Mouse (Mus musculus) limb, embryonic 13.5 days (tissue): ENCODE data around the gene Chrm4. TPM values are rescaled to one million over a fixed set of nuclear protein-coding genes. Genes with fewer than 3 reads are reported as not detected.

Experiments
- ATAC-seq: fragments of 200-750 bp; cut with Nextera tagmentation; 2 replicates; pipeline ENCODE4 v1.8.0; 2017; ENCODE audit warnings: low read depth, moderate number of reproducible peaks, moderate TSS enrichment; ENCODE audit not compliant: low FRiP score
- H3K27ac ChIP-seq: fragments of 300-500 bp; sonication (generic); 2 replicates; pipeline ENCODE4 v1.5.1; 2015; ENCODE audit warnings: inconsistent platforms, mild to moderate bottlenecking, moderate library complexity
- H3K27me3 ChIP-seq: fragments of 300-500 bp; sonication (generic); 2 replicates; pipeline ENCODE4 v1.6.1; 2015; ENCODE audit warnings: mild to moderate bottlenecking, inconsistent platforms
- H3K36me3 ChIP-seq: fragments of 300-500 bp; sonication (generic); 2 replicates; pipeline ENCODE4 v1.6.1; 2015; ENCODE audit warnings: inconsistent platforms, mild to moderate bottlenecking, moderate library complexity
- H3K4me1 ChIP-seq: fragments of 300-500 bp; sonication (generic); 2 replicates; pipeline ENCODE4 v1.6.1; 2015; ENCODE audit warnings: inconsistent platforms
- H3K4me2 ChIP-seq: fragments of 300-500 bp; sonication (generic); replicated peaks from 2 replicates; pipeline ENCODE4 v1.6.1; 2015; ENCODE audit warnings: inconsistent platforms, mild to moderate bottlenecking, moderate library complexity
- H3K4me3 ChIP-seq: fragments of 300-500 bp; sonication (generic); 2 replicates; pipeline ENCODE4 v1.5.1; 2015; ENCODE audit warnings: moderate library complexity, mild to moderate bottlenecking, inconsistent platforms
- H3K9ac ChIP-seq: fragments of 300-500 bp; sonication (generic); 2 replicates; pipeline ENCODE4 v1.6.1; 2015; ENCODE audit warnings: mild to moderate bottlenecking, inconsistent platforms
- H3K9me3 ChIP-seq: fragments of 300-500 bp; sonication (generic); 2 replicates; pipeline ENCODE4 v1.6.1; 2016; ENCODE audit warnings: inconsistent platforms
- WGBS: fragments of 180-500 bp; shearing (Covaris S2); methylation state at CpG from one replicate; pipeline ENCODE4 v1.1.7; 2015; 5-methylcytosine and 5-hydroxymethylcytosine counted together
- polyA plus RNA-seq: library from polyadenylated mRNA; unstranded; fragments of >200 nt; fragmentation: Nextera tagmentation; extraction: Ambion mirVana; gene quantifications from 2 replicates; pipeline ENCODE4 v1.2.1, GENCODE M21; 2015

The Chrm4 gene
- polyA plus RNA-seq, 1 experiment from 2014 or later = 0.78 TPM

DNA sequence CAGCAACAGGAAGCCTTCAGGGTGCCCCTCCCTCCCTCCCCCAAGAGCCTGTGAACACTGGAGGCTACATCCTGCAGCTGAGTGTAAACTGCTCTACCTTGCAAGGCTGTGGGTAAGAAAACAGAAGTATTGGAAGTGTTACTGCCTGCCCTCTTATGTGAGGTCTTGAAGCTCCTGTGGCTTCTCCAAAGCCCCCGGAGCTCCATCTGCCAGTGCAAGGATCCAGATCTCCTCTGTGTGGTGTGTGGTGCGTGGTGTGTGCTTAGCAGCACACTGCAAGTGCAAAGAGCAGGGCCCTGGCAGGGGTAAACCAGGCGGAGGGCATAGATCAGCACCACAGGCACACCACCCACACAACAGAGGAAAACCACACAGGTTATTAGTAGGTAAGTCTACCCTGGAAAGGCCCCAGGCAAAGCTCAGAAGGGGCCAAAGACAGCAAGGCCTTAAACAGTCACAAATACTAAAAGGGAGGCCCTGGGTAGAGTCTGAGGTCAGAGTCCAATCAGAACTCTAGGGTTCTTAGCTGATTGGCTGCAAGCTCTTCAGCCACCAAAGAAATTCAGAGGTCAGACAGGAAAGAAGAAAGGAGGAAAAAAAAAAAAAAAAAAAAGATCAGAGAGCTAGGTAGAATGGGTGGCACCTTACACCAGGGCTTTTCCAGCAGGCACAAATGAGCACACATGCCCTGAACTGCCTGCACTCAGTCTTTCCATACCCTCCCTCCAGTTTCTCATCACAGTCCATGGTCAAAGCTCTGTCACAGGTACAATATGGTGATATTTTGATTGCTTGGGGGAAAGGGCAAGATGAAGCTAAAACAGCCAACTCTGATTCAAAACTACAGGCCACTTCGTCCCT lies 35.1 kb downstream of the Chrm4 start:
- 51% methylated on average over 4 of the region's 4 CpGs for WGBS
- Histone ChIP-seq H3K27ac (no peak overlapping the region), H3K9me3 (no peaks in the 10 kb centered on the region), H3K4me1 (peaks cover 48% of the 10 kb centered on the region), H3K36me3 (0 out of 2 replicates have a peak, but pooled peaks cover 6% of the 10 kb centered on the region), H3K4me2 (peak overlapping the region; percentile 87), H3K27me3 (no peaks in the 10 kb centered on the region), H3K9ac (peak overlapping the region; percentile 93), H3K4me3 (peak overlapping the region; percentile 91)
- no peak for ATAC-seq

GRCm38 (mm10) chr2:91962864-91963401 lies 35.9 kb downstream of the Chrm4 start:
- Histone ChIP-seq H3K4me1 (peaks cover 42% of the 10 kb centered on the region), H3K36me3 (0 out of 2 replicates have a peak, but pooled peaks cover 6% of the 10 kb centered on the region), H3K27ac (peak overlapping the region; percentile 74), H3K27me3 (no peaks in the 10 kb centered on the region), H3K4me3 (peak overlapping the region; percentile 91), H3K9ac (peak overlapping the region; percentile 93), H3K4me2 (peak overlapping the region; percentile 87), H3K9me3 (no peaks in the 10 kb centered on the region)
- WGBS = 0% methylated on average over 39 of the region's 39 CpGs
- ATAC-seq = peak; percentile 8; the same call in 1 of the 2 replicates

GRCm38 (mm10) chr2:91963443-91963932 lies 36.4 kb downstream of the Chrm4 start:
- peaks cover 43% of the 10 kb centered on the region for H3K4me1 ChIP-seq
- H3K36me3 ChIP-seq = 0 out of 2 replicates have a peak, but pooled peaks cover 6% of the 10 kb centered on the region
- H3K9ac ChIP-seq = peak overlapping the region; percentile 93

DNA sequence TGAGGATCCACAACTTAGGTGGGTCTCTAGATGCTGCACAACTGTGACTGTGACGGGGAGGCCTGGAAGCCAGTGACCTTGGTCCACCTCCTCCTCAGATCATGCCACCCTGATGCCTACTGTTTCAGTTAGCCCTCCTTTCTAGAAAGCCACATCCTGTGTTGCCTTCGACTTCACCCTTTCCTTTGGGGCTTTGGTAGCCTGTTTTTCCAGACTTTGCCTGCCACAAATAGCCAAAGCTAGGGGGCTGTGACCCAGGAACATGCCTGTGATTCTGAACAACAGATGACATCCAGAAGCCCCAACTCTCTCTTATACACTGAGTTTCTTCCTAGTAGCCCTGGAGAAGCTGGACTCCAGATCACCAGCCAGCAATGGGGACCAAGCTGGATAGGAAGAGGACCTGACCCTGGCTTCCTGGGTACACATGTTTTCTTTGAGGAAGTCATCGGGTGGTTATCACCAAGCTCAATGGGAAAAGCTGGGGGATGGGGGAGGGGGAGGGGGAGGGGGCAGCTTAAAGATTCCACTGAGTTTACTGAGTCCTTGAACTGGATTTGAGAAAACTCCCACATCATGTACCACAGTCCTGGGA lies 37.7 kb downstream of the Chrm4 start:
- ATAC-seq = no peak
- Histone ChIP-seq H3K27me3 (no peaks in the 10 kb centered on the region), H3K4me3 (peak overlapping the region; percentile 91), H3K9me3 (no peaks in the 10 kb centered on the region), H3K27ac (peak overlapping the region; percentile 58; the same call in 1 of the 2 replicates), H3K4me1 (peaks cover 37% of the 10 kb centered on the region), H3K9ac (no peak overlapping the region), H3K4me2 (peak overlapping the region; percentile 87), H3K36me3 (0 out of 2 replicates have a peak, but pooled peaks cover 6% of the 10 kb centered on the region)
- 57% methylated on average over 3 of the region's 3 CpGs for WGBS

More at GRCm38 (mm10) chr2:91963443-91963932, 36.4 kb downstream of the Chrm4 start:
- H3K4me3 ChIP-seq = peak overlapping the region; percentile 91
- H3K27ac ChIP-seq = peak overlapping the region; percentile 74
- H3K4me2 ChIP-seq = peak overlapping the region; percentile 87
- WGBS = 0% methylated on average over 56 of the region's 57 CpGs
- no peaks in the 10 kb centered on the region for H3K27me3 ChIP-seq
- peak; percentile 92 for ATAC-seq
- no peaks in the 10 kb centered on the region for H3K9me3 ChIP-seq

DNA sequence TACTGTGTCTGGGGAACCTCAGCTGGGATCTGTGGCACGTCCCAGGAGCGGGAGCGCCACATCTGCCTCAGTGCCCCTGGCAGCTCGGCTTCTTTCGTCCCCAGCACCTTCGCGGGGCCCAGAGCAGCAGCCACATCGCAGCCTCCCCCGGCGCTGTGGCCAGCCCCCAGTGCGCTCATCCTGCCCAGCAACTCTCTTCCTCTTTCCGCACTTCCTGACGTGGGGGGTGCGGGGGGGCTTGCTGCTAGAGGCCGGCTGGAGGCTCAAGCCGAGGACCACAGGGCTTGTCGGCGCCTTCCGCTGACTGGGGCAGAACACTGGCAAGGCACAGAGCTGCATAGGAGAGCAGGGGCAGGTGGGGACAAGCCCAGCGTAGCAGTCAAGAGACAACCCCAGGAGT lies 38.4 kb downstream of the Chrm4 start:
- peaks cover 34% of the 10 kb centered on the region for H3K4me1 ChIP-seq
- H3K36me3 ChIP-seq = 0 out of 2 replicates have a peak, but pooled peaks cover under 1% of the 10 kb centered on the region
- WGBS = 15% methylated on average over 20 of the region's 20 CpGs

GRCm38 (mm10) chr2:91966367-91966766 lies 39.3 kb downstream of the Chrm4 start:
- 83% methylated on average over 5 of the region's 5 CpGs for WGBS
- H3K9ac ChIP-seq = no peak overlapping the region
- no peak overlapping the region; the same call in 1 of the 2 replicates for H3K27ac ChIP-seq
- peaks cover 32% of the 10 kb centered on the region for H3K4me1 ChIP-seq
- no peaks in the 10 kb centered on the region for H3K9me3 ChIP-seq
- no peak for ATAC-seq
- no peak overlapping the region for H3K4me3 ChIP-seq
- no peaks in the 10 kb centered on the region for H3K36me3 ChIP-seq
- H3K27me3 ChIP-seq = peaks cover 14% of the 10 kb centered on the region; the same call in 1 of the 2 replicates
- H3K4me2 ChIP-seq = no peak overlapping the region

More for the DNA sequence above, 38.4 kb downstream of the Chrm4 start:
- no peak for ATAC-seq
- peak overlapping the region; percentile 87 for H3K4me2 ChIP-seq
- peak overlapping the region; percentile 55 for H3K9ac ChIP-seq
- 0 out of 2 replicates have a peak, but pooled peaks cover 6% of the 10 kb centered on the region for H3K27me3 ChIP-seq
- peak overlapping the region; percentile 58 for H3K27ac ChIP-seq
- no peaks in the 10 kb centered on the region for H3K9me3 ChIP-seq
- H3K4me3 ChIP-seq = peak overlapping the region; percentile 91

DNA sequence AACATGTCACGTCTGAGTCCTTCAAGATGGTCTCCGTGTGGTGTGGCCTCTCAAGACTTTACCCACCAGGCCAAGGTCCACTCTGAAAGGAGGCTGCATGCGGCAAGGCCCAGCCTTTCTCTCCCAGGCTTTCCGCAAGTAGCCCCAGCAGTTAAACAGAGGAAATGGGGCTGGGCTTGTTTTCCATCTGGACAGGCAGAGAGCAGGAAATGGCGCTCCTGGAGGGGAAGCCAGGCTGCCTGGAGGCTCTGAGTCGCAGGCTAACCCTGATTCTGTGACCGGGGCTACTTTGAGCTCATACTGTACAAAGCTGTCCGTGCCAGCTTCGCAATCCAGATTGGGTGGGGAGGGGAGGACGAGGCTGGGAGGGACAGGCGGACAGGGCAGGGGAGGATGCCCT lies 40.9 kb downstream of the Chrm4 start:
- Histone ChIP-seq H3K4me3 (no peak overlapping the region), H3K9me3 (no peaks in the 10 kb centered on the region), H3K4me2 (no peak overlapping the region), H3K27ac (no peak overlapping the region), H3K27me3 (peaks cover 30% of the 10 kb centered on the region), H3K36me3 (no peaks in the 10 kb centered on the region), H3K4me1 (peaks cover 26% of the 10 kb centered on the region), H3K9ac (no peak overlapping the region)
- ATAC-seq = no peak
- 50% methylated on average over 11 of the region's 11 CpGs for WGBS

GRCm38 (mm10) chr2:91971231-91972097 lies 44.4 kb downstream of the Chrm4 start:
- no peaks in the 10 kb centered on the region for H3K9me3 ChIP-seq
- no peak overlapping the region for H3K9ac ChIP-seq
- peaks cover 38% of the 10 kb centered on the region for H3K4me1 ChIP-seq
- WGBS = 28% methylated on average over 21 of the region's 21 CpGs
- ATAC-seq = no peak
- H3K4me3 ChIP-seq = no peak overlapping the region
- H3K36me3 ChIP-seq = no peaks in the 10 kb centered on the region
- H3K27me3 ChIP-seq = peaks cover 65% of the 10 kb centered on the region
- no peak overlapping the region; the same call in none of the 2 replicates for H3K27ac ChIP-seq
- H3K4me2 ChIP-seq = peak overlapping the region; percentile 23

DNA sequence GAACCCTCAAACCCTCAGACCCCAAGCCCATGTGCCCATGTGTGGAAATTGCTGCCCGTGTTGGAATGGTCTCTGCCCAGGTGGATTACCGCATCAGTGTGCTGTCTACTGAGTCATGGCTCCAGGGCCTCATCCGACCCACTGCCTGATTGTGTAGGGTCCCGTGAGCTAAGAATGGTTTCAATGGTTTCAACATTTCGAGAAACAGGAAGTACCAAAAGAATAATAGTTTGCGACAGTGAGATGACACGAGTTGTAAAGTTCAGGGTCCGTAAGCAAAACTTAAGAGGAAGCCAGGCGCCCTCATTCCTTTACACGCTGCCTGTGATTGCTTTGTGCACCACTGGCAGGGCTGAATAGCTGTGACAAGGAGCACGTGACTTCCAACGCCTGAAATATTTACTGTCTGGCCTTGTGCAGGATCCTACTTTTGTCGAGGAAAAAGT lies 45.1 kb downstream of the Chrm4 start:
- no peak for ATAC-seq
- 0 out of 2 replicates have a peak overlapping the region, but pooled peaks have one; percentile 23 for H3K4me2 ChIP-seq
- peaks cover 71% of the 10 kb centered on the region for H3K27me3 ChIP-seq
- no peak overlapping the region for H3K9ac ChIP-seq
- 34% methylated on average over 13 of the region's 13 CpGs for WGBS
- H3K9me3 ChIP-seq = no peaks in the 10 kb centered on the region
- no peak overlapping the region for H3K27ac ChIP-seq
- H3K4me3 ChIP-seq = no peak overlapping the region
- peaks cover 38% of the 10 kb centered on the region for H3K4me1 ChIP-seq
- no peaks in the 10 kb centered on the region for H3K36me3 ChIP-seq

DNA sequence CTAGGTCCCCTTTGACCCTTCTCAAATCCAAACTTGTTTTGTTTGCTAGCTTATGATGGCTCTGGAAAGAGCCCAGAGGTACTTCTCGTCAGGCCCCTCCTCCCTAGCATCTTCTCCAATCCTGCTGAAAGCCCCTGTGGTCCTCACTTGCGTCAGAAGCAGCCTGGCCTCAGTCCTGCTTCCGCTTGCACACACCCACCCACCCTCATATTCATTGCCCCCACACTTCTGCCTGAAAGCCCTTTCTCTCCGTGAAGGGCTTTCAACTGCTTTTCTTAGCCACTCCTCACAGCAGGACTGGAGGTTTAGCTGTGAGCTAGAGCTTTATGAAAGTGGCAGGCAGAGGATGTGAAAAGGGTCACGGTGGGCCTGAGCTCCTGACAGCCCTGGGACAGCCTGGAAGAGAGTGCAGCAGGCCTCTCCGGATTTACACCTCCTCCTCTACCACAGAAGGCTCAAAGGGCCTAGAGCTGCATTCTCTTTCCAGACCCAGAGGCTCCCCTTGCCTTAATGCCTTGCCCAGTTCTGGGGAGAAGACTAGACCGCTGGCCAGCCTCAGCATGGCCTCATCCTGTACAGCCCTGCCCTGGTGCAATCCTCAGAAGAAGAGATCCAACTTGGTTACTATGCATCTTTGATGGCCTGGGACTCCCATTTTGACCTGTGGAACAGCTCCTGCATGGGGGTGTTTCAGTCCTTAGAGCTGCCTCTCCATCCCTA lies 46.5 kb downstream of the Chrm4 start:
- no peak overlapping the region for H3K9ac ChIP-seq
- H3K27me3 ChIP-seq = peaks cover 86% of the 10 kb centered on the region
- no peaks in the 10 kb centered on the region for H3K36me3 ChIP-seq
- 27% methylated on average over 7 of the region's 7 CpGs for WGBS
- H3K27ac ChIP-seq = no peak overlapping the region
- H3K4me3 ChIP-seq = no peak overlapping the region
- H3K4me1 ChIP-seq = peaks cover 36% of the 10 kb centered on the region
- no peak for ATAC-seq
- no peak overlapping the region for H3K4me2 ChIP-seq
- H3K9me3 ChIP-seq = no peaks in the 10 kb centered on the region
